Mouse (Mus musculus): Measurements from ENCODE around the gene Ocel1. TPM values are rescaled to one million over a fixed set of nuclear protein-coding genes. Genes with fewer than 3 reads are reported as not detected.
"Not testable (repeated sequence)": the region's sequence is repeated elsewhere in the genome, so short reads cannot be mapped to it uniquely, and the experiment has no call there.

The Ocel1 gene
- 6.5 and 6.8 TPM in 2 replicates for polyA plus RNA-seq (2015; fragmentation: Nextera tagmentation; extraction: Ambion mirVana)

- WGBS: under 1% methylated on average over 61 of the region's 68 CpGs
- H3K4me3 ChIP-seq: peak within 1 kb of the TSS; percentile 81
- peak within 1 kb of the TSS; percentile 52 for H3K4me2 ChIP-seq
- peak within 1 kb of the TSS; percentile 90 for H3K27ac ChIP-seq
- peak; percentile 83 for ATAC-seq (replicated peaks)
- peak within 1 kb of the TSS; percentile 74 for H3K9ac ChIP-seq
- no peaks in the 10 kb centered on the region for H3K9me3 ChIP-seq
- H3K27me3 ChIP-seq (replicated peaks): no peaks in the 10 kb centered on the region
- H3K4me1 ChIP-seq: peaks cover 35% of the 10 kb centered on the region
- 0 out of 2 replicates have a peak, but pooled peaks cover 3% of the 10 kb centered on the region for H3K36me3 ChIP-seq (replicated peaks)
Measured at GRCm38 (mm10) chr8:71371236-71371848, at the start of gene Ocel1. Gene Ocel1, plus strand, starts transcription at chr8:71371298.

GRCm38 (mm10) chr8:71322939-71323338, 48.2 kb upstream of the Ocel1 start:
- no peak overlapping the region for H3K27ac ChIP-seq
- no peak for ATAC-seq (replicated peaks)
- H3K4me3 ChIP-seq: no peak overlapping the region
- no peaks in the 10 kb centered on the region for H3K27me3 ChIP-seq (replicated peaks)
- H3K9ac ChIP-seq: no peak overlapping the region
- no peaks in the 10 kb centered on the region for H3K9me3 ChIP-seq
- H3K4me2 ChIP-seq: no peak overlapping the region
- no peaks in the 10 kb centered on the region for H3K4me1 ChIP-seq
- H3K36me3 ChIP-seq (replicated peaks): peaks cover 29% of the 10 kb centered on the region; the same call in 1 of the 2 replicates
- 91% methylated on average over 3 of the region's 3 CpGs for WGBS

- no peak for ATAC-seq (replicated peaks)
- Histone ChIP-seq H3K9ac (no peak overlapping the region), H3K9me3 (no peaks in the 10 kb centered on the region), H3K36me3 (replicated peaks) (peaks cover 41% of the 10 kb centered on the region), H3K27me3 (replicated peaks) (no peaks in the 10 kb centered on the region), H3K4me2 (no peak overlapping the region), H3K4me3 (no peak overlapping the region), H3K4me1 (no peaks in the 10 kb centered on the region), H3K27ac (no peak overlapping the region)
- 91% methylated on average over 1 of the region's 1 CpGs for WGBS
Measured at GRCm38 (mm10) chr8:71324848-71325247, 46.2 kb upstream of the Ocel1 start.

- 96% methylated on average over 6 of the region's 6 CpGs for WGBS
- ATAC-seq (replicated peaks); H3K4me3 ChIP-seq; H3K9me3 ChIP-seq; H3K9ac ChIP-seq; H3K27me3 ChIP-seq (replicated peaks); H3K4me1 ChIP-seq; H3K27ac ChIP-seq; H3K4me2 ChIP-seq: not testable (repeated sequence)
- H3K36me3 ChIP-seq (replicated peaks): peaks cover 20% of the 10 kb centered on the region
Measured at GRCm38 (mm10) chr8:71337834-71338233, 33.3 kb upstream of the Ocel1 start.

GRCm38 (mm10) chr8:71340625-71341024, 30.5 kb upstream of the Ocel1 start:
- Histone ChIP-seq H3K36me3 (replicated peaks) (peaks cover 24% of the 10 kb centered on the region; the same call in 1 of the 2 replicates), H3K27me3 (replicated peaks) (no peaks in the 10 kb centered on the region), H3K4me3 (no peak overlapping the region), H3K9ac (no peak overlapping the region), H3K4me1 (no peaks in the 10 kb centered on the region), H3K9me3 (no peaks in the 10 kb centered on the region), H3K27ac (no peak overlapping the region), H3K4me2 (no peak overlapping the region)
- 71% methylated on average over 5 of the region's 5 CpGs for WGBS
- no peak for ATAC-seq (replicated peaks)

GRCm38 (mm10) chr8:71346581-71346980, 24.5 kb upstream of the Ocel1 start:
- peaks cover 67% of the 10 kb centered on the region for H3K36me3 ChIP-seq (replicated peaks)
- no peak for ATAC-seq (replicated peaks)
- H3K27ac ChIP-seq: no peak overlapping the region
- no peak overlapping the region for H3K9ac ChIP-seq
- no peak overlapping the region for H3K4me3 ChIP-seq
- H3K27me3 ChIP-seq (replicated peaks): no peaks in the 10 kb centered on the region
- H3K4me1 ChIP-seq: no peaks in the 10 kb centered on the region
- H3K4me2 ChIP-seq: no peak overlapping the region
- 86% methylated on average over 1 of the region's 1 CpGs for WGBS
- no peaks in the 10 kb centered on the region for H3K9me3 ChIP-seq

GRCm38 (mm10) chr8:71351117-71351516, 20.0 kb upstream of the Ocel1 start:
- Histone ChIP-seq H3K4me3 (no peak overlapping the region), H3K9me3 (no peaks in the 10 kb centered on the region), H3K4me2 (no peak overlapping the region), H3K27ac (no peak overlapping the region), H3K9ac (no peak overlapping the region), H3K4me1 (no peaks in the 10 kb centered on the region), H3K27me3 (replicated peaks) (no peaks in the 10 kb centered on the region), H3K36me3 (replicated peaks) (peaks cover 82% of the 10 kb centered on the region)
- 77% methylated on average over 3 of the region's 3 CpGs for WGBS
- ATAC-seq (replicated peaks): no peak

- no peak for ATAC-seq (replicated peaks)
- H3K36me3 ChIP-seq (replicated peaks): peaks cover 82% of the 10 kb centered on the region
Measured at GRCm38 (mm10) chr8:71351520-71351919, 19.6 kb upstream of the Ocel1 start.

GRCm38 (mm10) chr8:71358026-71358425, 13.1 kb upstream of the Ocel1 start:
- WGBS: 85% methylated on average over 3 of the region's 3 CpGs
- H3K4me1 ChIP-seq: no peaks in the 10 kb centered on the region
- H3K36me3 ChIP-seq (replicated peaks): peaks cover 47% of the 10 kb centered on the region
- no peak overlapping the region for H3K4me2 ChIP-seq
- ATAC-seq (replicated peaks): no peak
- no peaks in the 10 kb centered on the region for H3K27me3 ChIP-seq (replicated peaks)
- H3K4me3 ChIP-seq: no peak overlapping the region
- H3K27ac ChIP-seq: no peak overlapping the region
- H3K9me3 ChIP-seq: no peaks in the 10 kb centered on the region
- no peak overlapping the region for H3K9ac ChIP-seq

More at GRCm38 (mm10) chr8:71351520-71351919, 19.6 kb upstream of the Ocel1 start:
- Histone ChIP-seq H3K4me2 (no peak overlapping the region), H3K27me3 (replicated peaks) (no peaks in the 10 kb centered on the region), H3K9me3 (no peaks in the 10 kb centered on the region), H3K9ac (no peak overlapping the region), H3K4me3 (no peak overlapping the region), H3K27ac (no peak overlapping the region), H3K4me1 (no peaks in the 10 kb centered on the region)
- WGBS: 100% methylated on average over 1 of the region's 1 CpGs

GRCm38 (mm10) chr8:71366771-71367528, 4.1 kb upstream of the Ocel1 start, which contains the start of gene Use1:
Gene Use1, plus strand, starts transcription at chr8:71366848.
- H3K4me2 ChIP-seq: peak within 1 kb of the TSS; percentile 80
- H3K27ac ChIP-seq: peak within 1 kb of the TSS; percentile 93
- H3K36me3 ChIP-seq (replicated peaks): 0 out of 2 replicates have a peak, but pooled peaks cover 3% of the 10 kb centered on the region
- H3K9ac ChIP-seq: peak within 1 kb of the TSS; percentile 57
- H3K27me3 ChIP-seq (replicated peaks): no peaks in the 10 kb centered on the region
- WGBS: under 1% methylated on average over 56 of the region's 56 CpGs
- no peaks in the 10 kb centered on the region for H3K9me3 ChIP-seq
- H3K4me3 ChIP-seq: peak within 1 kb of the TSS; percentile 61
- H3K4me1 ChIP-seq: peaks cover 31% of the 10 kb centered on the region
- ATAC-seq (replicated peaks): peak; percentile 84

GRCm38 (mm10) chr8:71367529-71368176, 3.4 kb upstream of the Ocel1 start:
- 0 out of 2 replicates have a peak, but pooled peaks have one; percentile 0 for ATAC-seq (replicated peaks)
- H3K4me1 ChIP-seq: peaks cover 31% of the 10 kb centered on the region
- peak overlapping the region; percentile 80 for H3K4me2 ChIP-seq
- H3K27ac ChIP-seq: peak overlapping the region; percentile 93
- no peaks in the 10 kb centered on the region for H3K9me3 ChIP-seq
- H3K36me3 ChIP-seq (replicated peaks): 0 out of 2 replicates have a peak, but pooled peaks cover 3% of the 10 kb centered on the region
- peak overlapping the region; percentile 61 for H3K4me3 ChIP-seq
- WGBS: 50% methylated on average over 17 of the region's 17 CpGs
- H3K27me3 ChIP-seq (replicated peaks): no peaks in the 10 kb centered on the region
- peak overlapping the region; percentile 57 for H3K9ac ChIP-seq

GRCm38 (mm10) chr8:71368366-71368765, 2.7 kb upstream of the Ocel1 start:
- H3K36me3 ChIP-seq (replicated peaks): 0 out of 2 replicates have a peak, but pooled peaks cover 3% of the 10 kb centered on the region
- H3K4me1 ChIP-seq: peaks cover 31% of the 10 kb centered on the region
- 0 out of 2 replicates have a peak overlapping the region, but pooled peaks have one; percentile 80 for H3K4me2 ChIP-seq
- H3K27ac ChIP-seq: no peak overlapping the region
- H3K27me3 ChIP-seq (replicated peaks): no peaks in the 10 kb centered on the region
- H3K9ac ChIP-seq: 0 out of 2 replicates have a peak overlapping the region, but pooled peaks have one; percentile 9
- no peak overlapping the region for H3K4me3 ChIP-seq
- no peaks in the 10 kb centered on the region for H3K9me3 ChIP-seq
- ATAC-seq (replicated peaks): no peak

All from midbrain, embryonic 15.5 days (tissue).